Mouse (Mus musculus) kidney, adult 9 months (tissue): ENCODE measurements at regions not wholly inside any gene's neighbourhood (a gene's known extent, or its start where the extent isn't known, plus 50 kb on each side); places are given as distances from the start of the nearest gene placed in this dataset.
"Not testable (repeated sequence)": the region's sequence is repeated elsewhere in the genome, so short reads cannot be mapped to it uniquely, and the experiment has no call there.

Experiments
- DNase-seq: peaks from one replicate; pipeline ENCODE4 v3.0.0; 2022

DNA sequence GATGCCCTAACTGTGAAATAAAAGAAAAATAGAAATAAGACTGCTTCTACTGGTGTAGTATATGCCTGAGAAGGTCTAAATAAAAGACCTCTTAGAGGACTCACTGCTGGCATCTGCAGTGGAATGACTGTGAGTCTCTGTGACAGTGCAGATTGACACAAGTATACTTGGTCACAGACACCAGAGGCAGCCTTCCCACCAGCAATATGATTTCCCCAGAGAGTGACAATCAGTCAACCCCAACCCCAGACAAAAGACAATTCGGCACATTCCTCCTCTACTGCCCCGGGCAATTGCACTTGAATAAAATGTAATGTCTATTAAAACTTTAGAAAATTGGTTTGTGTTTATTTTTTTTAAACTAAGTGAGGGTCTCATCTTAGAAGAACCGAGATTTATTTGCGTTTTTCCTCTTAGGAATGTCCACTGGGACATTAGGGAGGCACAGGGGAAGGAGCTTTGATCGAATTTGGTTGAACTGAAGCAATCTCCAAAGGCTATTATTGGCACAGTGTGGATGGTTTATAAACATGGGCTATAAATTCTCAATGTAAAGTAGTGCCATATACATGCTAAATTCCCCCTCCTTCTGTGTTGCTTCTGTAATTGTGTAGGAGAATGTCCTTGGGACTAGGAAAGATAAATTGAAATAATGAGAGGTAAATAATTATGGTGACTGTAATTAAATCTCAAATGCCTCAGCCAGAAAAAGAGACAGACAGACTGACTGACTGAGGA, 123.0 kb upstream of the Lnx1 start:
- DNase-seq = no peak

GRCm38 (mm10) chr5:74823719-74824118, 121.0 kb upstream of the Lnx1 start:
- DNase-seq = peak; percentile 58

GRCm38 (mm10) chr5:74821969-74822368, 119.3 kb upstream of the Lnx1 start:
- no peak for DNase-seq

DNA sequence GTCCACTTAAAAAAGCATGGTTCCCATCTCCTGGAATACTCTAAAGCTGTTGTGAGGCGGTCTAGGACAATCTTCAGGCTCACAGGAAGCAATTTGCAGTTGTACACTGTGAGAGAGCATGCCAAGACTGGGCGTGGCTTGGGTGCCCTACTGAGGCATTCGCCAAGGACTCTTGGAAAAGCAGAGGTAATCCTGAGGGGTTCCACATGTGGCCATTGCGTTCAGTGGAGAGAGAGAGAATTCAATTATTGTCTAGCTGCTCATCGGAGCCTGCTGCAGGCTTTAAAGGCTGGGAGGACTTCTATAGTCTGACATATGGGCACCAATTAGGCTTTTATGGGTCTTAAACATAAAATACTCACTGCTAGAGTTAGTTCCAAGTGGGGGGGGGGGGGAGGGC, 113.8 kb upstream of the Lnx1 start:
- DNase-seq = peak; percentile 52

DNA sequence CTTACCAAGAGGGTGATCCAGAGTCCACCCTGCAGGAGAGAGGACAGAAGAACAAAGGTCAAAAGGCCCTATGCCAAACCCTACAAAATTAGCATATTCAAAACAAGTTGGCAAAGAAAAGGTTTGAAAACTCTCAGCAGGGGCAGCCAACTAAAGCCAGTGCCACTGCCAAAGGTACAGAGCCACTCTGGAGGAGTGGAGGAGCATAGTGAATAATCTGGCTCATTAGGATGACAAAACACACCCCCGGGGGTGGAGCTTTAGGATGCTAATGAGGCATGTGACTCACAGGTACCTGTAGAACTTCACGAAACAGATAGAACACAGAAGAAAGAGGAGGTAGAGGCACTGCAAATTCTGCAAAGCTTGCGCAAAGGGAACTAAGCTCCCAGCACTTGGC, 110.7 kb upstream of the Lnx1 start:
- DNase-seq = peak; percentile 97

DNA sequence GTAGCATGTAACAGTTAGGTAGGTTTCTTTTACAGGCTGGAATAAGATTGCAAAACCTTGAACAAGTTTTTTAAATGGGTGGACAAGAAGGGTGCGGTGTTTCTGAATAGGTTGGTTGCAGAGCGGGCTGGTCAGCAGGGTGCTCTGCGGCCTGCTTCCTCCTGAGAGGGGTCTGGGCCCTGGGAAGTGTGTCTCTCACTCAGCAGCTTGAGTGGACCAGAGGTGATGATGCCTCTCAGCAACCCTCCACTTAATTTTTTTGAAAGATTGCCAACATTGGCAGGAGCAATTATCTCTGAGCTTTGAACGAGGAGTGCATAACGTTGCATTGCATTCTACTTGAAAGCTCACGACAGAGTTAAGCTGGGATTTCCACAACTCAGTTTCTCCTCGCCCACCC, 108.3 kb upstream of the Lnx1 start:
- DNase-seq = no peak

DNA sequence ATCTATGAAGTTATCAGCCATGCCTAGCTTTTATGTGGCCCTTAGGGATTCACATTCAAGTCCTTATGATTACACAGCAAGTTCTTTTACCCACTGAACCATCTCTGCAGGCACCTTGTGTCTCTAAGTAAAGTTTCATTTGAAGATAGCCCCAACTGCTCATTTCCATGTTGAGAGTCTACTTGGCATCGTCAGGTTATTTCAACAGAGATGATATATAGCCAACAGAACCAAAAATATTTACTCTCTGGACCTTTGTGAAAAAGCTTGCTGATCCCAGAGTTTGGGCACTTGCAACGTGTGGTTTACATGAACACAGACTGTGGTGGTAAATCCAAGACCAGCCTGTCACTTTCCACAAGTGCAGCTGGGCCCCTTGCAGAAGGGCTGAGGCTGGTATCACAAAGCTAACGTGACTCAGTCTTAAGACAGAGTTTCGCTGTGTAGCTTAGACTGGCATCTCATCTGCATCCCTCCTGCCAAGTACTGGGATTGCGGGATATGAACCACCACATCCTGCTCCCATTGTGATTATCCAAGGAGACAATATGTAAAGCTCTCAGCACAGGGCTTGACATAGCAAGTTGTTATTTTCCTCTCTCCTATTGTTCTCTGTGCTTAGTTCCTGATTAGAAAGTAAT, 105.0 kb upstream of the Lnx1 start:
- no peak for DNase-seq

DNA sequence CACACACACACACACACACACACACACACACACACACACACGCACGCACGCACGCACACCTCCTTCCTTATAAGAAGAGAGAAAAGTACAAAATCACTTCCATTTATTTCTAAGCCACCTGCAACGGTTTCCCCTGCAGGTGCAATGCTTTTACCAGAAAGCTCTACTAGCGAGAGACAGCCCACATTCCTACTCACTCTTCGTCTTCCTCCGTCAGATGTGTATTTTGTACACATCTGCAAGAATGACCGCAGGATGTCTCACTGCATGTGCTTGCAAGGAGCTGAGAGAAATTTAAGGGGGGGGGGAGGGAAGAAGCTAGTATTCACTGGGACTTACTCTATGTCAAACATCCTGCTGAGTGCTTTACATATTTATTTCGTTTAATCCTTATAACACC, 99.2 kb upstream of the Lnx1 start:
- no peak for DNase-seq

DNA sequence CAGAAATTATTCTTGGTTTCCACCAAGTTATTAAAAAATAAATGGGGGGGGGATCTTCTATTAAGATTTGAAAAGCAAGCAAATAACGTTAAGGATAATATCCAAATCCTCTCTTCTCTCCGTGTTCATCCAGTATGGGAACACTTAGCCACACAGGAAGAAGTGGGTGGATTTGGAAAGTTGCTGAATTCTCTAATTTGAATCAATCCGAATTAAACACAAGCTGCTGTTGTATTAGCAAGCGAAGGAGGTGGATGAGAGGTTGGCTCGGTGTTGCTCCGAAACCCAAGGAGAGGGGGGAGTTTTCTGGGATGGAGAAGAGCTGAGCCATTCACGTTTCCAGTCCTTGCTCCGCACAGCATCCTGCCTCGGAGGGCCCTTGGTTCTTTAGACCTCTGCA, 97.6 kb upstream of the Lnx1 start:
- no peak for DNase-seq

DNA sequence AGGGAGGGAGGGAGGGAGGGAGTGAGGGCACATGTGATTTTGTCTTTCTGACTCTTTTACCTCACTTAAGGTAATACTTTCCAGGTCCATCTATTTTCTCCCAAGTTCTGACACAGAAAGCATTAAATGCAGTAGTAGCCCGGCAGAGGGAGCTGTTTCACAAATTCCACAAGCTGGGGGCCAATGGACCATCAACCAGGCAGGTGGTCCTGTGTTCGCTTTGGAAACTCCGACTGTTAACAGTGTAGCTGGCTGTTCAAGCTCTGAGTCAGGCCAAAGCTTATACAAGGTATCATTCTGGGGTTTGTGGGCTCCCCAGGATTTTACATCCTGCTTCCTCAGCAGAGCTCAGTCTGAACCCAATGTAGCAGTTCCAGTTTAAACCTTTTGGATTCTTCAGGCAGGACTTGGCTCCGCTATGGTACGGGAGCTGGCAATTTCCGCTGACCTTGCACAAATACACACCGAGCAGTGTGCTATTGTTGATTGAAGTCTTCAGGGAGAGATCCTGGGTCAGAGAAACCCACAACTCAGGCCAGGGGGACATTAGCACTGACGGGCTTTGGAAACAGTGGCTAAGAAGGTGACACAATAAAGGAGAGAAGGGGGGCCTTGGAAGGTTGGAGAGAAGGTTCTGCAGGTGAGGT, 93.8 kb upstream of the Lnx1 start:
- DNase-seq = peak; percentile 52

- DNase-seq = no peak
Measured at GRCm38 (mm10) chr5:74794726-74795125, 92.0 kb upstream of the Lnx1 start.

DNA sequence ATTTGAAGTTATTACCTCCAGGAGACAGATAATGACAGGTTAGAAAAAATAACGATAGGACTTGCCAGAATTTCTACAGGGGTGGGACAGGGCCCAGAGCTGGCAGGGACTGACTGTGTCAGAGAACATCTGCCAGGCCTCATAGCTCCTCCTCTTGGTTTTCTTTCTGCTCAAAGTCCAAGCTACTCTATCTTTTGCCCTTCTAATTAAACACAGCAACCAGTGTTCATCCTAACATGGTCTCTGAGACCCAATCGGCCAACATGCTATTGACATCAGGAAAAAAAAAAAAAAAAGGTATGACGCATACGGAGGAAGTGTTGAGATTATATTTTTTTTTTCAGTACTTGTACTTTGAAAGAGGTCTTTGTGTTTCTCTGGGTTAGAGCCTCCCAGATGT, 90.7 kb upstream of the Lnx1 start:
- peak; percentile 81 for DNase-seq

DNA sequence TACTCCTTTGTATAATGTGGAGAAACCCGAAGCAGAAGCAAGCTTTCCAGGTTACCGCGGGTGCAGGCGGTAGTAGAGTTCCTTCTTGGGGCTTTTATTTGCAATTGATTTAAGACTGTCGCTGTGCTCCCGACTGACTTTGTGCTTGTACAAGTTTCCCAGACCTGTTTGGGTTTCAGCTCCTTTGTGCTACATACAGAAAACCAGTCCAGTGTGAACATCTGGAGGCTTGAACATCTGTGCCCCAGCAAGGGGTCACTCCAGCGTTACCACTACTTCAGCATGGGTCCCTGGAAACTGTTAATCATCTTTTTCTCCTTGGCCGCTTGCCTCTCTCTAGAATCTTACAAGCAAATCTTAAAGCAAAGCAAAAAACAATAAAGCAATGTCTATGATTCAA, 90.2 kb upstream of the Lnx1 start:
- DNase-seq = peak; percentile 53

GRCm38 (mm10) chr5:74792301-74792700, 89.6 kb upstream of the Lnx1 start:
- peak; percentile 98 for DNase-seq

DNA sequence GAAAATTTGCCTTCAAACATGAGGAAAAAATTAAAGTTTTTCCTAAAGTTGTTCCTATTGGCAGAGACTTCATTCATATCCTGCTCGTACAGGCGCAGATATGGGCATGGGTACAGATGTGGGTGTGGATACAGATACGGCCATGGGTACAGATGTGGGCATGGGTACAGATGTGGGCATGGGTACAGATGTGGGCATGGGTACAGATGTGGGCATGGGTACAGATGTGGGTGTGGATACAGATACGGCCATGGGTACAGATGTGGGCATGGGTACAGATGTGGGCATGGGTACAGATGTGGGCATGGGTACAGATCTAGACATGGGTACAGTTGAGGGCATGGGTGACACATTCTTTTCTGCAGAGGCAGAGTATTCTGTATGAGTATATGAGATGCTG, 87.8 kb upstream of the Lnx1 start:
- not testable (repeated sequence) for DNase-seq

DNA sequence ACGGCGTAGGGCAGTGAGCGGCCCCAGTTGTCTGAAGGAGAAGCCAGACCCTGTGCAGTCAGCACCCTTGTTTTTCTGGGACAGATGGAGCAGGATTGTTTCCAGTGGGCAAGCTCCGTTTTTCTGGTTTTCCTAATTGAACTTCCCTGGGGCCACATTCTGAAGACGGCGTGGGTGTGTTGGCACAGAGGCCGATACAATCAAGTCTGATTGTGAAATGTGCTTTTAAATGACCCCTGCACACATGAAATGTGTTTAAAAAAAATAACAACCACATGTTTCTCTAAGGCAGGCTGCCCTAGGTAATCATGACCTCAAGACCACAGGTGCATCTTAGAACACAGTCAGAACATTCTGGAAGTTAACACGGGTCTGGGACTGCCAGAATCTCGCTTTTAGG, 81.2 kb upstream of the Lnx1 start:
- DNase-seq = no peak

GRCm38 (mm10) chr5:74778076-74778465, 75.4 kb upstream of the Lnx1 start:
- no peak for DNase-seq

DNA sequence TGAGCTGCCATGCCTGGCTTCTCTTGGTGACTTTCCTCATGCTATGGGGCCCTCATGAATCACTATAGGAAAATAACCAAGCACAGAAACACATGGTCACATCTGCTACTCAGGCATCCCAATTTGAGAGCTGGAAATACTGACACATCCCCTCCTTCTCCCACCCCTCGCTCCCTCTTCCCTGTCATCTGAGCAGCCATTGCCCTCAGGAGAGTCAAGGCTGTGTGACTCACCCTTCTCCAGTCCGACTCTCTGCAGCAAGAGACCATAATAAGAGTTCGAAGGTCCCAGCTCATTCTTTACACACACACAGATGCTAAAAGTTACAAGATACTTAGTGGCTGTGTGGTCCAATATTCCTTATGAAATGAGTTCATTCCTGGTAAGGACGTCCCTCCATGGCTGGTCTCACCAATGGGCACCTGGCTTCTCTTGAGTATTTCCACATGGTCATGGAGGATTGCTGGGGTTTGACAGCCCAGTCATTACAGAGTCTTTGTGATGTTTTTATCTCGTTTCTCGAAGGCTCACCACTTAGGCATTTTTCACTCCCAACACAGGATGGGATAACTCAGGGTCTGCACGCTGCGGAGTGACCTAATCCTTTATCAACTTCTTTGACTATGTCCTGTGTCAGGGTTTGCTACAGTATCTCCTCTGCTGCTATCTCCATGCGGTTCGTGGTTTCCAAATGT, 74.8 kb upstream of the Lnx1 start:
- no peak for DNase-seq

DNA sequence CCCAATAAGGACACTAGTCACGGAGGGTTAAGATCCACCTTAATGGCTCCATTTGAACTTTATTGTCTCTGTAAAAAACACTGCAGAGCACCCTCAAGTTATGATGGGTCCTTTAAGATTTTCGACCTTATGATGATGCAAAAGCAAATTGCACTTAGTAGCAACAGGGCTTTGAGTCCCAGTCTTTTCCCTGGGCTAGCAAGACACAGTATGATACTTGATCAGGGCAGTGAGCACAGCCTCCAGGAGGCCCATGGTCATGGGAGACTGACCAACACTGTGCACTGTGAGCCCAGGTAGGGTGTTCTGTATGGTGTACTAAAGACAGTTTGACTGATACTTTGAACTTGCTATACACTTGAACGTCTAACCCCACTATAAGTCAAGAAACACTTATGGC, 73.4 kb upstream of the Lnx1 start:
- no peak for DNase-seq

- no peak for DNase-seq
Measured at GRCm38 (mm10) chr5:74775596-74775995, 72.9 kb upstream of the Lnx1 start.

GRCm38 (mm10) chr5:74773558-74774429, 71.1 kb upstream of the Lnx1 start:
- no peak for DNase-seq

DNA sequence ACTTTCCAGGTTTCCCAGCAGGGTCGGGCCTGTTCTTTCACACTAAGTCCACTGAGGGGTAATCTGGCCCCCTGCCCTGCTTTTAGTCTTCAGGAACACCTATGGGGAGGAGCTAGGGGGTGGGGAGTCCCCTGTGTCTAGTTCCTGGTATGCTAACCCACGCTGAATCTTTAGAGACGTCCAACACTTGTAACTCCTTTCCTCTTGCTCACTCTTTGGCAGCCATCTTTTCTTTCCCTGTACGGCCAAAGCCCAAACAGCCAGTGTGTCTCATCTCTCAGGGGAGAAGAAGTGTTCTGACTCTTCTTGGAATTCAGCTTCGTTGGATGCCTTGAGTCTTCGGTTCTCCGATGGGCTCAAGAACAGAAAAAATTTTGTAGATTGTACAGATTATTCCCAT, 68.4 kb upstream of the Lnx1 start:
- DNase-seq = no peak

DNA sequence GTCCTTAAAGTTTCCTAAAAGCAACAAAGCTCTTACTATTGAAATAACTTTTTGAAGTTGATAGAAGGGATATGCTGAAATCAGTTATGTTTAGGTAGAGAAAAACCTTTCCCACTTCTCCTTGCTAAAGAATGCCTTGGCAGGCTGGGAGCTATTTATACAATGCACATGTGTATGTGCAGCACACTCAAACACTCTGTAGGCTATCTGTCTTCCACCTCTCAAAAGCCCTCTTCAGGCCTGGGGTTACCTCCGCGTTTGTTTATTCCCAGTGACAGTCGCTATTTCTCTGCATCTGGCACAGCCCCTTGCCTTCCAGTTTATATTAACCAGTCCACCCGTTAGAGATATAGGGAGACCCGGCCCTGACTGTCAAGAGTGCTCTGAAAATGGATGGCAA, 66.3 kb upstream of the Lnx1 start:
- no peak for DNase-seq
